Mouse (Mus musculus) liver, embryonic 11.5 days (tissue): ENCODE data around the gene Sertad3. TPM values are rescaled to one million over a fixed set of nuclear protein-coding genes. Genes with fewer than 3 reads are reported as not detected.

Experiments
- polyA plus RNA-seq: library from polyadenylated mRNA; unstranded; fragments of >200 nt; fragmentation: Nextera tagmentation; extraction: Ambion mirVana; gene quantifications from 2 replicates; pipeline ENCODE4 v1.2.1, GENCODE M21; 2014

The Sertad3 gene
- polyA plus RNA-seq, 1 experiment from 2014 or later, result 21.5 TPM

Other genes starting within 250 kb of the Sertad3 start
- 3.5 and 4.8 TPM in 2 replicates for gene Itpkc, start 245.1 kb upstream of the Sertad3 start, polyA plus RNA-seq
- gene Coq8b, start 240.7 kb upstream of the Sertad3 start, polyA plus RNA-seq, result 16.6 and 18.7 TPM in 2 replicates
- 3.6 TPM in 2 replicates for gene Numbl, start 215.3 kb upstream of the Sertad3 start, polyA plus RNA-seq
- 7.1 and 10.2 TPM in 2 replicates for gene Ltbp4, start 136.1 kb upstream of the Sertad3 start, polyA plus RNA-seq
- gene Shkbp1, start 117.7 kb upstream of the Sertad3 start, polyA plus RNA-seq, result 46.8 and 49.6 TPM in 2 replicates
- gene Gm20479, start 116.3 kb upstream of the Sertad3 start, polyA plus RNA-seq, result 0.43 and 1.2 TPM in 2 replicates
- gene Sptbn4, start 26.1 kb upstream of the Sertad3 start, polyA plus RNA-seq, result 0.17 and 0.19 TPM in 2 replicates
- gene Blvrb, start 25.8 kb upstream of the Sertad3 start, polyA plus RNA-seq, result 581 and 583 TPM in 2 replicates
- gene Sertad1, start 13.1 kb downstream of the Sertad3 start, polyA plus RNA-seq, result 23.0 and 24.3 TPM in 2 replicates
- gene Prx, start 25.6 kb downstream of the Sertad3 start, polyA plus RNA-seq, result 0.80 and 0.84 TPM in 2 replicates
- 0.33 and 0.40 TPM in 2 replicates for gene Hipk4, start 49.5 kb downstream of the Sertad3 start, polyA plus RNA-seq
- 39.3 and 44.4 TPM in 2 replicates for gene Pld3, start 79.5 kb downstream of the Sertad3 start, polyA plus RNA-seq
- 33.9 and 35.1 TPM in 2 replicates for gene 2310022A10Rik, start 79.5 kb downstream of the Sertad3 start, polyA plus RNA-seq
- 68.4 and 70.1 TPM in 2 replicates for gene Akt2, start 117.8 kb downstream of the Sertad3 start, polyA plus RNA-seq
- not detected in 2 replicates for gene Ttc9b, start 180.1 kb downstream of the Sertad3 start, polyA plus RNA-seq
- 4.8 and 5.6 TPM in 2 replicates for gene Map3k10, start 200.8 kb downstream of the Sertad3 start, polyA plus RNA-seq
- 1.6 and 3.0 TPM in 2 replicates for gene Zfp607b, start 215.6 kb downstream of the Sertad3 start, polyA plus RNA-seq